In the genomic region with DNA sequence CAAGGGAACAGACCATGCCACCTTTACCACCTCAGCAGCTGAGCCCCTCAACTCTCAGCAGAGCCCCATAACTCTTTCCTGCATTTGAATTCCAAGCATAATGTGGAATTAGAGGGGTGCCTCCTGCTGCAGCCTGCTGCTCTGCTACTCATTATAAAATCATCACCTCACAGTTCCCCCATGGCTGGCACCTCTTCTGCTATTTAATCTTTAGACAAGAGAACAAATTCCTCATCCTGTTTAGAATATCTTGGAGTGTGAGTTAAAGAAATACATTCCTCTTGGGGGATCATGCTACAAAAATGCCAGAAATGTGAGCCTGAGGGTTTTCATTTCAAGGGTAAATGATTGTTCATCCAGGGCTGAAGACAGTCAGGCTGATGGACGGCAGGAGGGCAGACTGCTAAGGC, we compare ENCODE assay signal across 10 mouse cellular contexts.
DNase-seq lines count a peak whose midpoint lies in the region; ATAC-seq and TF ChIP-seq lines count a peak whose summit lies in the region.
"Had no signal": no experiment of that assay in that cellular context is flagged by ENCODE, and none has a peak within 500 bp of the region (broad histone marks: within the 10 kb centered on the region; RNA-seq: fewer than 3 reads in every experiment).

No protein-coding gene starts in this region.

- peaks cover 23% of the 10 kb centered on the region for H3K4me1 ChIP-seq in hindbrain, embryonic 12.5 days
- peaks cover 18% of the 10 kb centered on the region; the same call in 1 of the 2 replicates for H3K4me1 ChIP-seq in hindbrain, postnatal 0 days (ENCODE audit: insufficient read depth, low read length)
- H3K4me1 ChIP-seq in midbrain, embryonic 12.5 days: peaks cover 26% of the 10 kb centered on the region
- H3K4me1 ChIP-seq in midbrain, postnatal 0 days (ENCODE audit: insufficient read depth, low read length): peaks cover 9% of the 10 kb centered on the region; the same call in 1 of the 2 replicates
- peaks cover 46% of the 10 kb centered on the region for H3K4me1 ChIP-seq in embryonic fibroblast, embryonic 13.5 days (ENCODE audit: control insufficient read depth, insufficient read depth, low read length)
- H3K4me1 ChIP-seq in midbrain, embryonic 16.5 days (ENCODE audit: control insufficient read depth, insufficient read depth, low read length): peaks cover 16% of the 10 kb centered on the region

- no peak for TF ChIP-seq POLR2A in embryonic fibroblast, embryonic 13.5 days (IDR thresholded peaks at IDR 0.05; ENCODE audit: low read depth, low read length)

- ATAC-seq in hindbrain, embryonic 12.5 days (ENCODE audit: low FRiP score): no peak
- ATAC-seq in hindbrain, postnatal 0 days: no peak
- no peak for ATAC-seq in midbrain, embryonic 12.5 days (ENCODE audit: low FRiP score, low read depth)
- ATAC-seq in midbrain, postnatal 0 days (ENCODE audit: low FRiP score): no peak
- 0 out of 2 replicates have a peak, but pooled peaks have one; percentile 23 for ATAC-seq in midbrain, embryonic 16.5 days

- H3K27me3 ChIP-seq in hindbrain, embryonic 12.5 days: no peaks in the 10 kb centered on the region
- no peaks in the 10 kb centered on the region for H3K27me3 ChIP-seq in hindbrain, postnatal 0 days (ENCODE audit: insufficient read depth, low read length)
- no peaks in the 10 kb centered on the region for H3K27me3 ChIP-seq in midbrain, embryonic 12.5 days
- no peaks in the 10 kb centered on the region for H3K27me3 ChIP-seq in midbrain, postnatal 0 days (ENCODE audit: insufficient read depth, low read length)
- H3K27me3 ChIP-seq in midbrain, embryonic 16.5 days (ENCODE audit: control insufficient read depth, insufficient read depth, low read depth, low read length): no peaks in the 10 kb centered on the region

- peak overlapping the region; percentile 2; the same call in 1 of the 2 replicates for H3K27ac ChIP-seq in hindbrain, embryonic 12.5 days
- no peak overlapping the region; the same call in 1 of the 2 replicates for H3K27ac ChIP-seq in hindbrain, postnatal 0 days
- 0 out of 2 replicates have a peak overlapping the region, but pooled peaks have one; percentile 16 for H3K27ac ChIP-seq in midbrain, embryonic 12.5 days (replicated peaks)
- H3K27ac ChIP-seq in midbrain, postnatal 0 days (ENCODE audit: low read depth, low read length): no peak overlapping the region
- H3K27ac ChIP-seq in embryonic fibroblast, embryonic 13.5 days (ENCODE audit: insufficient read depth, low read length): peak overlapping the region; percentile 91
- peak overlapping the region; percentile 34; the same call in 1 of the 2 replicates for H3K27ac ChIP-seq in midbrain, embryonic 16.5 days (ENCODE audit: low read length)
- H3K27ac ChIP-seq: left cerebral cortex, adult 2 months had no signal

- no peak for DNase-seq in hindbrain, postnatal 0 days (ENCODE audit: low spot score)
- no peak for DNase-seq in midbrain, postnatal 0 days (ENCODE audit: low spot score)
- no peak for DNase-seq in layer of hippocampus, adult 9-10 months (ENCODE audit: low spot score)
- DNase-seq in right cerebral cortex, adult 18-20 months: no peak
- DNase-seq: cerebellum, adult 8-10 months had no signal

- no peak overlapping the region for H3K4me2 ChIP-seq in hindbrain, embryonic 12.5 days (replicated peaks)
- no peak overlapping the region for H3K4me2 ChIP-seq in hindbrain, postnatal 0 days (ENCODE audit: low read depth, low read length)
- H3K4me2 ChIP-seq in midbrain, embryonic 12.5 days (replicated peaks): no peak overlapping the region
- H3K4me2 ChIP-seq in midbrain, postnatal 0 days (ENCODE audit: low read depth, low read length, poor library complexity, severe bottlenecking): no peak overlapping the region
- H3K4me2 ChIP-seq in midbrain, embryonic 16.5 days (ENCODE audit: low read length): no peak overlapping the region

- H3K9ac ChIP-seq in hindbrain, embryonic 12.5 days: no peak overlapping the region
- H3K9ac ChIP-seq in hindbrain, postnatal 0 days (replicated peaks; ENCODE audit: low read length): no peak overlapping the region
- no peak overlapping the region for H3K9ac ChIP-seq in midbrain, embryonic 12.5 days (replicated peaks)
- no peak overlapping the region for H3K9ac ChIP-seq in midbrain, postnatal 0 days (replicated peaks; ENCODE audit: low read length, poor library complexity, severe bottlenecking)
- no peak overlapping the region for H3K9ac ChIP-seq in midbrain, embryonic 16.5 days (ENCODE audit: low read depth, low read length)

- H3K36me3 ChIP-seq in hindbrain, embryonic 12.5 days: 0 out of 2 replicates have a peak, but pooled peaks cover 20% of the 10 kb centered on the region
- no peaks in the 10 kb centered on the region for H3K36me3 ChIP-seq in hindbrain, postnatal 0 days (ENCODE audit: insufficient read depth, low read length)
- peaks cover 52% of the 10 kb centered on the region for H3K36me3 ChIP-seq in midbrain, embryonic 12.5 days
- H3K36me3 ChIP-seq in midbrain, postnatal 0 days (ENCODE audit: insufficient read depth, low read length): peaks cover 16% of the 10 kb centered on the region
- peaks cover 2% of the 10 kb centered on the region; the same call in 1 of the 2 replicates for H3K36me3 ChIP-seq in midbrain, embryonic 16.5 days (ENCODE audit: control insufficient read depth, insufficient read depth, low read length)

- no peak overlapping the region for H3K4me3 ChIP-seq in hindbrain, embryonic 12.5 days
- H3K4me3 ChIP-seq in hindbrain, postnatal 0 days (ENCODE audit: low read length): no peak overlapping the region
- H3K4me3 ChIP-seq in midbrain, embryonic 12.5 days: no peak overlapping the region
- H3K4me3 ChIP-seq in midbrain, postnatal 0 days (ENCODE audit: low read depth, low read length): no peak overlapping the region
- no peak overlapping the region for H3K4me3 ChIP-seq in embryonic fibroblast, embryonic 13.5 days (ENCODE audit: insufficient read depth, low read length)
- H3K4me3 ChIP-seq in midbrain, embryonic 16.5 days (ENCODE audit: low read depth, low read length): no peak overlapping the region
- H3K4me3 ChIP-seq: left cerebral cortex, adult 2 months had no signal

- no peaks in the 10 kb centered on the region for H3K9me3 ChIP-seq in hindbrain, embryonic 12.5 days (replicated peaks)
- no peaks in the 10 kb centered on the region for H3K9me3 ChIP-seq in hindbrain, postnatal 0 days (ENCODE audit: low read length)
- no peaks in the 10 kb centered on the region for H3K9me3 ChIP-seq in midbrain, embryonic 12.5 days
- H3K9me3 ChIP-seq in midbrain, postnatal 0 days (ENCODE audit: low read length): no peaks in the 10 kb centered on the region
- H3K9me3 ChIP-seq in midbrain, embryonic 16.5 days (replicated peaks; ENCODE audit: control insufficient read depth, low read length, poor library complexity, severe bottlenecking): no peaks in the 10 kb centered on the region

- WGBS in hindbrain, embryonic 12.5 days: 55% methylated on average over 1 of the region's 1 CpGs
- 25% methylated on average over 1 of the region's 1 CpGs for WGBS in hindbrain, postnatal 0 days
- WGBS in midbrain, embryonic 12.5 days: 51% methylated on average over 1 of the region's 1 CpGs
- 28% methylated on average over 1 of the region's 1 CpGs for WGBS in midbrain, postnatal 0 days
- WGBS in midbrain, embryonic 16.5 days: 32% methylated on average over 1 of the region's 1 CpGs

- TF ChIP-seq CTCF in hindbrain, postnatal 0 days (IDR thresholded peaks at IDR 0.05; ENCODE audit: low read depth): no peak
- TF ChIP-seq CTCF in midbrain, postnatal 0 days (IDR thresholded peaks at IDR 0.05): no peak
- TF ChIP-seq CTCF in embryonic fibroblast, embryonic 13.5 days (IDR thresholded peaks at IDR 0.05; ENCODE audit: borderline replicate concordance, insufficient read depth, low read length): no peak

Comparison
In these comparisons a context has a peak if more than half of its experiments do, and no peak if none do; other contexts are left out.
1. H3K27ac ChIP-seq: peak in hindbrain, embryonic 12.5 days (single experiment), midbrain, embryonic 12.5 days (single experiment), embryonic fibroblast, embryonic 13.5 days (single experiment) and midbrain, embryonic 16.5 days (single experiment); none in hindbrain, postnatal 0 days (single experiment) and midbrain, postnatal 0 days (single experiment).